Mouse (Mus musculus) intestine, embryonic 15.5 days (tissue): ENCODE measurements around the gene Ets2. TPM values are rescaled to one million over a fixed set of nuclear protein-coding genes. Genes with fewer than 3 reads are reported as not detected.
"Not testable (repeated sequence)": the region's sequence is repeated elsewhere in the genome, so short reads cannot be mapped to it uniquely, and the experiment has no call there.

Experiments used
- ATAC-seq: fragments of 200-750 bp; cut with Nextera tagmentation; 2 replicates; pipeline ENCODE4 v1.8.0; 2017; ENCODE audit warnings: moderate TSS enrichment, moderate library complexity
- H3K27ac ChIP-seq: fragments of 300-500 bp; sonication (generic); 2 replicates; pipeline ENCODE4 v1.5.1; 2015; ENCODE audit warnings: mild to moderate bottlenecking, inconsistent platforms
- H3K27me3 ChIP-seq: fragments of 300-500 bp; sonication (generic); replicated peaks from 2 replicates; pipeline ENCODE4 v1.6.1; 2015; ENCODE audit warnings: inconsistent platforms
- H3K36me3 ChIP-seq: fragments of 300-500 bp; sonication (generic); 2 replicates; pipeline ENCODE4 v1.6.1; 2015; ENCODE audit warnings: inconsistent platforms
- H3K4me1 ChIP-seq: fragments of 300-500 bp; sonication (generic); replicated peaks from 2 replicates; pipeline ENCODE4 v1.6.1; 2015; ENCODE audit warnings: inconsistent platforms
- H3K4me2 ChIP-seq: fragments of 300-500 bp; sonication (generic); replicated peaks from 2 replicates; pipeline ENCODE4 v1.6.1; 2015; ENCODE audit warnings: mild to moderate bottlenecking, inconsistent platforms
- H3K4me3 ChIP-seq: fragments of 300-500 bp; sonication (generic); replicated peaks from 2 replicates; pipeline ENCODE4 v1.5.1; 2015; ENCODE audit warnings: inconsistent platforms
- H3K9ac ChIP-seq: fragments of 300-500 bp; sonication (generic); 2 replicates; pipeline ENCODE4 v1.6.1; 2015; ENCODE audit warnings: inconsistent platforms
- H3K9me3 ChIP-seq: fragments of 300-500 bp; sonication (generic); 2 replicates; pipeline ENCODE4 v1.6.1; 2016; ENCODE audit warnings: inconsistent platforms
- WGBS: fragments of 180-500 bp; shearing (Covaris S2); methylation state at CpG from one replicate; pipeline ENCODE4 v1.1.7; 2015; 5-methylcytosine and 5-hydroxymethylcytosine counted together
- polyA plus RNA-seq: library from polyadenylated mRNA; unstranded; fragments of >200 nt; fragmentation: Nextera tagmentation; extraction: Ambion mirVana; gene quantifications from 2 replicates; pipeline ENCODE4 v1.2.1, GENCODE M21; 2015

The Ets2 gene
- polyA plus RNA-seq, 1 experiment from 2014 or later, result 64.7 TPM

DNA sequence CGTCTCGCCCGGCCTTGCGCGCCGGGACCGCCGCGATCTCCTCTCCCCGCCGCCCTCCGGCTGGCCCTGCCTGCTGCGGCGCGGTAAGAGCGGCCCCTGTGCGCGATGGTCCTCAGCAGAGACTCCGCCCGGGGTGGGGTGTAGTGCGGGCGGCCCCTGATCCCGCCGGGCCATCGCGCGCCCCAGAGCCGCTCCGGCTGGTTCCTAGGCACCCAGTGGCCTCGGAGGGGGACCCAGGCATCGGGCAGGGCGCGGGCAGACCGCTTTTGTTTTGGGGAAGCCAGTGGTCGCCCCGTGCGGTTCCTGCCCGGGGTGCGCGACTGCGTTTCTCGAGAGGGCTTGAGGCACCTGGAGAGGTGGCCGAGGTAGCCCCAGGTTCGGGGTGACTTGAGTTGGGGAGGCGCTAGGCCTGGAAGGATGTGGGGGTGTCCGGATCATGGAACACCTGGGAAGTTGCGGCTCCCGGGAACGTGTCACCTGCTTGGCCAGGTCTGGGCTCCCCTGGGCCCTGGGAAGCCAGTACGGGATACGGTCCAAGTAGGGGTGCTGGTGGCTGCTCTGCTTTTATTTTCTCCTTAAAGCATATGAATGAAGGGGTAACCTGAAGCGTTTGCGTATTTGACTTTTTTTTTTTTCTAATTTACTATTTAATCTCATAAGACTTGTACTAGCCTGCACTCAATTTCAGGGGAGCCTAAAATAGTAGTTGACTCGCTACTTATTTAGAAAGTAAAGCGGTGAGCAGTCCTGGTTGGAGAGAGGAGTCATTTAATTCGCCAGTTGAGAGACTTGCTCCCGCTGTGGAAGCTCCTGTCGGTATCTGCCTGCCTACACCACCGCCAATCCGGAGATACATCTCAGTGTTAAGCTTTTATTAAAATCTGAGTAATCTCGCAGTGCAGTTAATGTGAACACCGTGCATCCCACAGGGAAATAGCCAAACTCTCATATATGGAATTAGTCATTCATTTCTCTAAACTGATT, 979 bp downstream of the Ets2 start:
- Histone ChIP-seq H3K27ac (peak overlapping the region; percentile 98), H3K4me1 (peaks cover 19% of the 10 kb centered on the region), H3K27me3 (no peaks in the 10 kb centered on the region), H3K4me2 (peak overlapping the region; percentile 81), H3K36me3 (peaks cover 10% of the 10 kb centered on the region; the same call in 1 of the 2 replicates), H3K9me3 (no peaks in the 10 kb centered on the region), H3K4me3 (peak overlapping the region; percentile 86), H3K9ac (peak overlapping the region; percentile 98)
- ATAC-seq, result peak; percentile 74
- WGBS, result under 1% methylated on average over 62 of the region's 62 CpGs

DNA sequence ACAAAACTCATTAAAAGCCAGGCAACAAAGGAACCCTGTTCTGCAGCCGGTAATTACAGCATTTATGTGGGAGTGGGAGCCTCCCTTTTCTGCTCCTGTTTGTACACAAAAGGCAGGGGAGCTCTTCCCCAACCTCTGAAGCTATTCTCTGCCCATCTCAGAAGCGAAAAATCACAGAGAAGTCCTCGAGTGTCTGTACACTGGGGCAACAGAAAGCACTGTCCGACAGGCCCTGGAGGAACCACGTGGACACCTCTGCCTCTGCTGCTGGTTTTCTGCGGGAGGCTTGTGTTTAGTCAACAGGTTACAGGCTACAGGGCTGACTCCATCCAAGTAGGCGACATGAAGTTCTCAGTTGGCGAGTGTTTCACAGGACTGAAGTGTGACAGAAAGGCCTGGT, 2.1 kb downstream of the Ets2 start:
- Histone ChIP-seq H3K4me1 (peaks cover 20% of the 10 kb centered on the region), H3K27ac (peak overlapping the region; percentile 17; the same call in 1 of the 2 replicates), H3K27me3 (no peaks in the 10 kb centered on the region), H3K9me3 (no peaks in the 10 kb centered on the region), H3K36me3 (peaks cover 15% of the 10 kb centered on the region; the same call in 1 of the 2 replicates), H3K4me3 (peak overlapping the region; percentile 37), H3K4me2 (peak overlapping the region; percentile 81), H3K9ac (peak overlapping the region; percentile 48)
- no peak for ATAC-seq
- WGBS, result 22% methylated on average over 8 of the region's 8 CpGs

DNA sequence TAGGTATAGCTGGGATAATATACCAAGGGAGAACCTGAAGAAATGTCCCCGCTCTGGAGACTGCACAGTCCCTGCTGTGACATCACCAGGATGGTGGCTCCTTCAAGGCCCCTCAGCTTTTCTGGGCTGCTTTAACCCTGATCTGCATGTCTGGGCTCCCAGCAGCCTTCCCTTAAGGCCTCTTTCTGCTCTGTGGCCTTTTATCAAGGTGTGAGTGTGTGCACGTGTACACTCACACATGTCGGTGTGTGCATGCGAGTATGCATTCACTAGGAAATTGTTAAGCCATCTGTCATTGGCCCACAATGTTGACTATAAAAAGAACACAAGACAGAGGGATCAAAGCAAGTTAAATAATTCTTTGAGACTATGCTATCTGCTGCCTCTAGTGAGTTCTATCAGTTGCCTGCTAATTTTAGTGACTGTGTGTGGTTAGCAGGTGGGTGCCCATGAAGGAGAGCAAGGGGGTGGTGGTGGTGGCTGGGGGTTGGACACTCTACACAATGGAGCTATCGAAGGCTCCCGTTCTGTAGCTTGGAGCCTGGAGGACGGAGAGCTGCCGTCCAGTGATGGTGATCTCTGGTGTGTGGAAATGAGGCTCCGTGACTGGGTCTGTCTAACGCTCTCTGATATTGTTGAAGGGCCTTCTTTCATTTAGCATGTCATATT, 2.9 kb downstream of the Ets2 start:
- peaks cover 17% of the 10 kb centered on the region for H3K4me1 ChIP-seq
- WGBS, result 66% methylated on average over 10 of the region's 10 CpGs
- no peak overlapping the region for H3K27ac ChIP-seq

DNA sequence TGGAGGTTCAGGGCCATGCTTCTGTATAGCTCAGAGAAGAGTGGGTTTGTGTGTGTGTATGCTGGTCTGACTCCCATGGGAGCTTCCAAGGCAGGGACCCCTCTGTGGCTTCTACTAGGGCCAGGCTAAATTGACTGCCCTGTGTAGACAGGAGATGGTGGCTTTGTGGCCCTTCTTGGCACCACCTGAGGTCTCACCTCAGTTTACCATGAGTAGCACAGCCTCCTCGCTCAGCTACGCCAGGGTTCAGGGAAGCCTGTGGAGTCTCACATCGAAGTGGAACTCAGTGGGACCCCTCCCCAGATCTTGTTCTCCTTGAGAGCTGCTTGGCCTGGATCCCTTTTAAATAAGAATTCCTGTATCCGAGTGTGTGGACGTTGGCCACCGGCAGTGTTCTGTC, 3.9 kb downstream of the Ets2 start:
- H3K4me2 ChIP-seq, result peak overlapping the region; percentile 81; the same call in 1 of the 2 replicates
- no peaks in the 10 kb centered on the region for H3K27me3 ChIP-seq
- no peak overlapping the region for H3K9ac ChIP-seq
- ATAC-seq, result no peak
- no peak overlapping the region for H3K27ac ChIP-seq
- peaks cover 24% of the 10 kb centered on the region; the same call in 1 of the 2 replicates for H3K36me3 ChIP-seq
- no peak overlapping the region for H3K4me3 ChIP-seq
- peaks cover 17% of the 10 kb centered on the region for H3K4me1 ChIP-seq
- 89% methylated on average over 6 of the region's 6 CpGs for WGBS
- no peaks in the 10 kb centered on the region for H3K9me3 ChIP-seq

More for the DNA sequence above, 2.9 kb downstream of the Ets2 start:
- peaks cover 17% of the 10 kb centered on the region; the same call in 1 of the 2 replicates for H3K36me3 ChIP-seq
- peak overlapping the region; percentile 81 for H3K4me2 ChIP-seq
- H3K27me3 ChIP-seq, result no peaks in the 10 kb centered on the region
- H3K4me3 ChIP-seq, result peak overlapping the region; percentile 37
- peak overlapping the region; percentile 48; the same call in 1 of the 2 replicates for H3K9ac ChIP-seq
- ATAC-seq, result no peak
- no peaks in the 10 kb centered on the region for H3K9me3 ChIP-seq

DNA sequence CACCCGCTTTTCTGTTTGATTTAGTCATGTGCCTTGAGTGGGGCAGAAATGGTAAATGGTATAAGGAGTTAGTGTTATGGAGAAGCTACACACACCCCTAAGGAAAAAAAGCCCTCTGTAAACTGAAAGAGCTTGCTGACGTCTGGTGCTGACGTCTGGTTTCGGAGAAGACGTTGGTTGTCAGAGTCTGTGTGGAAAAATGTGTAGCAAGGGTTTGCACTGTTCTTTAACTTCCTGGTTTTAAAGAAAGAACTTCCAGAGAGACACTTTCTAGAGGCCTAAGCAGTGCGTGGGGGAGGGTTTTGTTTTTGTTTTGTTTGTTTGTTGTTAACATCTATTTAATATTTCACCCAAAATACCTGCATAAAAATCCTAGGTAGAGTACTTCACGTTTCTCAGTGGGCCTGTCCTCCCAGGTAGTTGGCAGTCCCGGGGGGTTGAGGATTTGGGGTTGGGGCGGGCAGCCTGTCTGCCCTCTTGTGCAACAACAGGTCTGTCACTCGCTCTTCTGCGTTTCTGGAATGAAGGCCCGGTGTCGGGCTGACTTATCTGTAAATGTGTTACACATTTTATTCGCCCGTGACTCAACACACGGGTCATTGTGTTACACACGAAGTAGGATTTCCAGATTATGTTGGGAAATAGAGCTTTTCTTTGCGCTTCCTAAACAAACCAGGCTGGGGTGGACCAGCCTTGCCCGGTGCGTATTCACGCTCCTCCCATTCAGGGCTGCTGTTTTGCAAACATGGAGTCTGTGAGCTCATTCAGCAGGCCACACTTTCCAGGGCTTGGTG, 6.5 kb downstream of the Ets2 start:
- H3K4me3 ChIP-seq, result no peak overlapping the region
- 52% methylated on average over 21 of the region's 21 CpGs for WGBS
- H3K27ac ChIP-seq, result peak overlapping the region; percentile 58
- no peaks in the 10 kb centered on the region for H3K9me3 ChIP-seq
- peak overlapping the region; percentile 13 for H3K4me2 ChIP-seq
- no peak overlapping the region for H3K9ac ChIP-seq
- no peaks in the 10 kb centered on the region for H3K27me3 ChIP-seq
- peaks cover 17% of the 10 kb centered on the region for H3K4me1 ChIP-seq
- ATAC-seq, result peak; percentile 26; the same call in 1 of the 2 replicates
- H3K36me3 ChIP-seq, result peaks cover 37% of the 10 kb centered on the region

DNA sequence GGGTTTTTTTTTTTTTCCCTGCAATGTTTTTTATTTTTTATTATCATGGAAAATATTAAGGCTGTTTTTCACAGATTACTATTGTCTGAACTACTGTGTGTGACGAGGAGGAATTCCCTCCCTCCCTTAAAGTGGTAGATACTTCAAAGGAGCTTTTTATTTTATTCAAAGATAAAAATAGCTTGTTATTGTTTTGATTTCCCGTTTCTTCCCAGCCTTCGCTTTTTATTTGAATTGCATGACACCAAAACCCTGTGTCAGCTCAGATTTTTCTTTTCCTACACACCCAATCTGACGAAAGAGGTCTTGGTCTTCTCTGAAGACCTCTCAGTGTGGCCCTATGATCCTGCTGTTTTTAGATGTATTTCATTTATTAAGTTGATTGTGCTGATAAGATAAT, 7.3 kb downstream of the Ets2 start:
- no peak for ATAC-seq
- Histone ChIP-seq H3K4me1 (peaks cover 13% of the 10 kb centered on the region), H3K9ac (no peak overlapping the region), H3K4me3 (no peak overlapping the region), H3K9me3 (no peaks in the 10 kb centered on the region), H3K27ac (no peak overlapping the region), H3K27me3 (no peaks in the 10 kb centered on the region), H3K4me2 (peak overlapping the region; percentile 13; the same call in 1 of the 2 replicates), H3K36me3 (peaks cover 42% of the 10 kb centered on the region)
- 70% methylated on average over 4 of the region's 4 CpGs for WGBS

DNA sequence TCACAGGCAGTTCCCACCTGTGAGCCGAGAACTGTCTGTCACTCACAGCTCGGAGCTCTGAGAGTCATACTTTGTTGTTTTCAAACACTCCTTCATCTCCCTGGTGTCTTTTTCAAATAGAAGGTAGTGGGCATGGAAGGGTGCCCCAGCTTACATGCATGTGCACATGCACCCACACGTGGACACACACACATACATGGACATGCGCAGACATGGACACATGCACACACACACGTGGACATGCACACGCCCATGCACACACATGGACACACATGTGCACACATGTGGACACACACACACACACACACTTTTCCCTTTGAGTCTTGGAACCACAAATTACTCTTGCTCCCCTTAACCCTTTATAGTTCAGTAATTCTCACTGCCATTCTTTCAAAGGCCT, 8.3 kb downstream of the Ets2 start:
- WGBS, result 90% methylated on average over 6 of the region's 6 CpGs
- Histone ChIP-seq H3K4me3 (no peak overlapping the region), H3K9me3 (no peaks in the 10 kb centered on the region), H3K4me1 (0 out of 2 replicates have a peak, but pooled peaks cover 4% of the 10 kb centered on the region), H3K36me3 (peaks cover 49% of the 10 kb centered on the region), H3K27ac (no peak overlapping the region), H3K4me2 (no peak overlapping the region), H3K9ac (no peak overlapping the region), H3K27me3 (no peaks in the 10 kb centered on the region)
- ATAC-seq, result no peak

DNA sequence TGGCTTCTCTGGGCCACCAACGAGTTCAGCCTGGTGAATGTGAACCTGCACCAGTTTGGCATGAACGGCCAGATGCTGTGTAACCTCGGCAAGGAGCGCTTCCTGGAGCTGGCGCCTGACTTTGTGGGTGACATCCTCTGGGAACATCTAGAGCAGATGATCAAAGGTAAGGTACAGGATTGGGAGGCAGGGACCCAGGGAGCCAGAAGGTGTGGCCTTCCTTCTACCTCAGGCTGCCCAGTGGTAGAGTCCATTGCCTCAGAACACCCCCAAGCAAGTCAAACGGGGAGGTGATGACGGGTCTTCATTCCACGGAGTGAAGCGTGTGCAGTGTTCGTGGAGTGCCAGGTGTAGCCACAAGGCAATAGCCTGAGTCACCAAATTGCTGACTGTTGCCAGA, 10.2 kb downstream of the Ets2 start:
- Histone ChIP-seq H3K27me3 (no peaks in the 10 kb centered on the region), H3K9me3 (no peaks in the 10 kb centered on the region), H3K27ac (no peak overlapping the region), H3K9ac (no peak overlapping the region), H3K4me2 (no peak overlapping the region), H3K4me1 (0 out of 2 replicates have a peak, but pooled peaks cover 3% of the 10 kb centered on the region), H3K36me3 (peaks cover 60% of the 10 kb centered on the region), H3K4me3 (no peak overlapping the region)
- WGBS, result 93% methylated on average over 10 of the region's 10 CpGs
- ATAC-seq, result no peak

DNA sequence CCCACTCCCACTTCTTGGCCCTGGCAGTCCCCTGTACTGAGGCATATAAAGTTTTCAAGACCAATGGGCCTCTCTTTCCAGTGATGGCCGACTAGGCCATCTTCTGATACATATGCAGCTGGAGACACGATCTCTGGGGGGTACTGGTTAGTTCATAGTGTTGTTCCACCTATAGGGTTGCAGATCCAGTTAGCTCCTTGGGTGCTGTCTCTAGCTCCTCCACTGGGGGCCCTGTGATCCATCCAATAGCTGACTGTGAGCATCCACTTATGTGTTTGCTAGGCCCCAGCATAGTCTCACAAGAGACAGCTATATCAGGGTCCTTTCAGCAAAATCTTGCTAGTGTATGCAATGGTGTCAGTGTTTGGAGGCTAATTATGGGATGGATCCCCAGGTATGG, 11.2 kb downstream of the Ets2 start:
- H3K4me3 ChIP-seq, ATAC-seq, H3K4me2 ChIP-seq, H3K9ac ChIP-seq, H3K27me3 ChIP-seq, H3K27ac ChIP-seq, H3K9me3 ChIP-seq, H3K4me1 ChIP-seq: not testable (repeated sequence)
- peaks cover 66% of the 10 kb centered on the region for H3K36me3 ChIP-seq
- WGBS, result 83% methylated on average over 2 of the region's 2 CpGs

DNA sequence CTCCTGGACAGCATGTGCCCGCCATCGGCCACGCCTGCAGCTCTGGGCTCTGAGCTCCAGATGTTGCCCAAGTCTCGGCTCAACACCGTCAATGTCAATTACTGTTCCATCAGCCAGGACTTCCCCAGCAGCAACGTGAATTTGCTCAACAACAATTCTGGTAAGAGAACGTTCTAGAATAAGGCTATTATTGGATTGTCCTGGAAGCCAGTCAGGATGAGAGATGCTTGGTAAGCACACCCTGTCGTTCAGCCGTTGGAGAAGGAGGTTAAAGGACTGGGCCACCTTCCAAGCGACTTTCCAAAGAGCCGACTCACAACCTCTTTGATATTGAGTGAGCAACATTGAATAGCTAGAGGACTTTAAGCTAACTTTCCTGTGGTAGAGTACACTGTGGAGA, 13.2 kb downstream of the Ets2 start:
- Histone ChIP-seq H3K4me1 (no peaks in the 10 kb centered on the region), H3K4me3 (no peak overlapping the region), H3K9me3 (no peaks in the 10 kb centered on the region), H3K36me3 (peaks cover 77% of the 10 kb centered on the region), H3K27me3 (no peaks in the 10 kb centered on the region), H3K9ac (no peak overlapping the region), H3K4me2 (no peak overlapping the region), H3K27ac (no peak overlapping the region)
- no peak for ATAC-seq
- 90% methylated on average over 11 of the region's 11 CpGs for WGBS

DNA sequence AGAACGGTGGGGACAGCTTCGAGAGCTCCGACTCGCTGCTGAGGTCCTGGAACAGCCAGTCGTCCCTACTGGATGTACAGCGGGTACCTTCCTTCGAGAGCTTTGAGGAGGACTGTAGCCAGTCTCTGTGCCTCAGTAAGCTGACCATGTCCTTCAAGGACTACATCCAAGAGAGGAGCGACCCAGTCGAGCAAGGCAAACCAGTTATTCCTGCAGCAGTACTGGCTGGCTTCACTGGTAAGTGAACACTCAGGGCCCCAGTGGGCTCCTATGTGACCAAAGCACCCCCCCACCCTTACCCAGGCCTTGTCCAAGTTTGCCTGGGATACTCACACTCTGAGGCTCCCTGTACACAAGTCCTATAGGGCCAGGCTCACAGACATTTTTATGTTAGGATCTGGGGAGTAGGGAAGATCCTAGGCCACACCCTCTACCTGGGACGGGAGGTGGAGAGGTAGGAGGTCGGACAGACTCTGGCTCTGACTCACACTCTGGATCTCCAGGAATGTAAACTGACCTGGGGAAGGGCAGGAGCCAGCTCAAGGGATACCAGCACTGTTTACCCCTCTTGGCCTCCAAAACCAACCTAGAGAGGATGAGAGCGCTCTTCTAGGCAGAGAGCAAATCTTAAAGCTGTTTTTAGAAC, 14.3 kb downstream of the Ets2 start:
- H3K4me1 ChIP-seq, result no peaks in the 10 kb centered on the region
- peaks cover 77% of the 10 kb centered on the region for H3K36me3 ChIP-seq
- no peak overlapping the region for H3K4me2 ChIP-seq
- no peaks in the 10 kb centered on the region for H3K27me3 ChIP-seq
- no peak overlapping the region for H3K9ac ChIP-seq
- H3K27ac ChIP-seq, result no peak overlapping the region
- no peak overlapping the region for H3K4me3 ChIP-seq
- WGBS, result 81% methylated on average over 12 of the region's 12 CpGs
- peak; percentile 72 for ATAC-seq
- H3K9me3 ChIP-seq, result no peaks in the 10 kb centered on the region
